Mouse (Mus musculus) inflammation-experienced regulatory T-cells, adult 6 months (primary cell): ENCODE results near the gene Kmt2d. TPM values are rescaled to one million over a fixed set of nuclear protein-coding genes. Genes with fewer than 3 reads are reported as not detected.
"Not testable (repeated sequence)": the region's sequence is repeated elsewhere in the genome, so short reads cannot be mapped to it uniquely, and the experiment has no call there.

Source experiments
- ATAC-seq: one replicate; pipeline ENCODE4 v1.8.0; 2017
- polyA plus RNA-seq, 3 experiments: library from polyadenylated mRNA; unstranded; fragments of 100-300 nt; shearing (Covaris generic); gene quantifications; one replicate each; pipeline ENCODE4 v1.2.1; 2017

Gene Kmt2d
- polyA plus RNA-seq = 10 to 100 TPM; 18.7 to 36.4 (median 30.7) TPM

DNA sequence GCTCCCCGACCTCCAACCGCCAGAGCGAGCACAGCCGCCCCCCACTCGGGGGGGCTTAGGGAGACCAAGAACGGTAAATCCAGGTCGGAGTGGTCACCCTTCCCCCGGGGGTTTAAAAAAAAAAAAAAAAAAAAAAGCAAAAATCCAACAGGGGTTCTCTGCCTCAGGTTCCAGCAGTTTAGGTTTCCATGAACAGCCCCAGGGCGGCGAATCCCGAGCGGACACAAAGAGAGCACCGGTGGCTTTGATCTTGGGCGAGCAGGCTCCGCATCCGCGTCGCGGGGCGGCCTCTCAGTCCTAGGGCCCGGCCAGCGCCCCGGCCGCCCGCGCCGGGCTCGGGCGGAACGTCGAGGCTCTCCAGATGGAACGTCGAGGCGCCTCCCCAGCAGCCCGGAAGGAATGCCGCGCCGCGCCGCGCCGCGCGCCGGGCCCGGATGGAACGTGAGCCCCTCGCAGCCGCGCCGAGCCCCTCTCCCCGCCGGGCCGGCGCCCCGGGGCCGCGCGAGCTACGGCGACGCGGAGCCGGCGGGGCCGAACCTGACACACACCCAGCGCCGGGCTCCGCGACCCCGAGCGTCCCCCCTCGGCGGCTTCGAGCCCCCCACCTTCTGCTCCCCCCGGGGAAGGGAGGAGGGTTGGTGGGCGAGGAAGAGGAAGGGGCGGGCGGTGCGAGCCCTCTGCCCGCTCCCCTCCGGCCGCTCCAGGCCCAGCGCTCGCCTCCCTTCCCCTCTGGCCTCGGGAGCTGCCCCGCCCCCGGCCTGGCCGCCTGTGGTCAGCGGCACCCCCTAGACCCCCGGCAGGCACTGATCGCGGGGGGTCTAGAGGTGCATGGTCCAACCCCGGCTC, at the start of gene Kmt2d:
Gene Kmt2d, minus strand, starts transcription at position 135 of the 846 bp plus-strand sequence.
- ATAC-seq = peak; percentile 10

DNA sequence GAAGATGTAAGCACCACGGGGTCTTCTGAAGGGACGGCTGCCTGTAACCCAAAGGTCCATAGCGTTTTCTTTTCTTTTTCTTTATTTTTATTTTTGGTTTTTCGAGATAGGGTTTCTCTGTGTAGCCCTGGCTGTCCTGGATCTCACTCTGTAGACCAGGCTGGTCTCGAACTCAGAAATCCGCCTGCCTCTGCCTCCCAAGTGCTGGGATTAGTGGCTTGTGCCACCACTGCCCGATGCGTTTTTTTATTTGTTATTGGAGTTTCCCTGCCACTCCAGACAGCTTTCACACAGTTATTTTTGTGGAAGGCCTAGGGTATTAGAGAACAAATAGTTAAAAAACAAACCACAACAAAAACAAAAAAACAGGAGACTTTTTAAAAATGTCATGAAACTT, 47.5 kb upstream of the Kmt2d start:
- ATAC-seq = not testable (repeated sequence)

DNA sequence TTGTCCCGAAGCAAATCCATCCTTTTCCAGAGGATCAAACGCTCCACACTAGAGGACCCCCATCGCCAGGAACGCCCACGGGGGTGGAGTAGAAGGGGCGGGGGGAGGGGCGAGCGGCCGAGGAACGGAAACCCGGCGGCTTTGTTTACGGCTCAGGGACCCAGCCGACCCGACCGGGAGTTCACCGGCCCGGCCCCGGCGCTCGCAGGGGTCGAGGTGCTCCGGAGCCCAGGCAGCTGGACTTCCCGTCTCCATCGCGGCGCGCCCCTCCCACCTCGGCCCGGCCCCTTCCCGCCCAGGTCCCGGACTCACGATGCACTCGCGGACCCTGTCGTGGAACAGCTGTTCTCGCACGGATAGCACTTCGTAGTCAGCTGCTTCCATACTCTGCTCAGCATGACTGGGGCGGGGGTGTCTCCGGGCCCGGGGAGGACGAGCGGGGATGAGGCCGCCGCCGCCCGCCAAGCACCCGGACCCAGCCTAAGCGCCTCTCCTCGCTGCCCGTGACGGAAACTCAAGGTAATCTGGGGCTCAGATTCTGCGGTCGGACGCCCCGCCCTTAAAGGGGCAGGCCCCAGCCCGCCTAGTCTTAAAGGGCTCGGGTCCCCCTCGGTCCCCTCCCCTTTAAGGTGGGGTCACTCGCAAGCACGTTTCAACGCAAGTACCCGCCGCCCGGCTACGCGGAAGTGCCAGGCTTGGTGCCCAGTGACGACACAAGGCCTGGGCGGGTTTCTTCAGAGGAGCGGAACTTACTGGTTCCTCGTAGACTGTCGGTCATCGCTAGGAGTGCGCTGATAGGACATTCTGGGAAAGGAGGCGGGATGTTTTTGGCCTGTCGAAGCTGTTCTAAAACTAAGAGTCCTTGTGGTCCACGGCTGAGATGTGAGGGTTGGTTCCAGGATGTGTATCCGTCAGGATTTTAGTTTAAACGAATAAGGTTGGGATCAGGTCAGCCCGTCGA, 46.8 kb upstream of the Kmt2d start, which contains the start of gene Lmbr1l:
Gene Lmbr1l, minus strand, starts transcription at position 694 of the 961 bp plus-strand sequence.
- ATAC-seq = peak; percentile 97

DNA sequence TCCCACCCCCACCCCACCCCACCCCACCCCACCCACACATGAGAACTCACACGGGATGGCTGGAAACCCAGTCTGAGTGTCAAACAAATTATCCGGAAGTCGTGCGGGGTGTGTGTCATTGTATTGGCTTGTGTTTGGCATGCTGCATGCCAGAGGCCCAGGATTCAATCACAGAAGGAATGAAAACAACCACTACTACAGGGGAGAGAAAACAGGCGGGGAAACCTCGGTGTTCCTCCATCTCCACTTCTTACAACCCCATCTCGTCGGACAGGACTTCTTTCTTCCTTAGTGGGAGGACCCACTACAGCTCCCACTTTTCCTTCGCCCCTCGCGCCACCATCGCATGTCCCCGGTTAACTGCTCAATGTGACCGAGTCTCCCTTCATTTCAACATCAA, 46.1 kb upstream of the Kmt2d start:
- no peak for ATAC-seq

DNA sequence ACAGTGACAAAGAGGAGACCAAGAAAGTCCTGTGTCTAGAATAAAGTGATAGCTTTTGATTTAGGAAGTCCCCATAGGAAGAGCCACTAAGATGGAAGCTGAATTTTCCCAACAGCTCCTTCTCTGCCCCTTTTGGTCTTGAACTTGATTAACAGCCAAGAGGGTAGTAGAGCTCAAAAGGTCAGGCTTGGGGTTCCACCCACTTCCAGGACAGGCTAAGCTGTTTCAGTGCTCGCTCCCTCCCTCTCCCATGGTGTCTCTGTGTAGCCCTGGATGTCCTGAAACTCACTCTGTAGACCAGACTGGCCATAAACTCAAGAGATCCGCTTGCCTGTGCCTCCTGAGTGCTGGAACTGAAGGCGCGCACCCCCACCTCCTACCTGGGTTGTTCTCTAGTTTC, 45.0 kb upstream of the Kmt2d start:
- ATAC-seq = no peak

DNA sequence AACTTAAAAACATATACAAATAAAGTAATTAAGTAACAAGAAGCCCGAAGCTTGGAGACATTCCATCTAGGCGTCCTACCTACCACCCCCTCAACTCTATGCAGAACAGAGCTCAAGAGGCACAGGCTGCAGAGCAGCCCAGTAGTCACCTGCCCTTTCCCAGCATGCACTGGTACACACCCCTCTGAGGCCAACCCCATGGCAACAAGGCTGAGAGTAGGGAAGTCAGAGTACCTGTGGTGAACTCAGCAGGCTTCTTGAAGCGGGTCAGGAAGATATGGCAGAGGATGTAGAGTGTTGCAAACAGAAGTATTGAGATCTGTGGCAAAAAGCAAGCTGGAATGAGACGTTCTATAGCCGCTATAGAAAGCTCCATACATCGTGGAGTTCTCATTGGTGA, 43.9 kb upstream of the Kmt2d start:
- ATAC-seq = no peak

DNA sequence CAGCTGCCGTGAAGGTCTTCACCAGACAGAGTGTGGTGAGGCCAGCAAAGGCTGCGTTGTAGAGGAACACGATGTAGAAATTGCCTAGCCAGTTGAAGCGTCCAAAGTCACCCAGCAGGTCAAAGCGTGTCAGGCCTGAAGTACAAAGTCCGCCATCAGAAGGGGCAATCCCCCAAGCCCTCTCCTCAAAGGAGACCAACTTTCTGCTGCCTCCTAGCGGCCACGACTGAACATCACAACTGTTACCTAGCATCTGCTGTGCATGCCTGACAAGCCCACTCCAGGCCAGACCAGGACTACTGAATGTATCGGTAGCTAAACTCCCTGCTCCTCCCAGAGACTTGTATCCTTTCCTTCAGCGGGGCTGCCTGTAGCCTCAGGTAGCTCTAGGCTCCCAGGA, 33.7 kb upstream of the Kmt2d start:
- ATAC-seq = no peak

DNA sequence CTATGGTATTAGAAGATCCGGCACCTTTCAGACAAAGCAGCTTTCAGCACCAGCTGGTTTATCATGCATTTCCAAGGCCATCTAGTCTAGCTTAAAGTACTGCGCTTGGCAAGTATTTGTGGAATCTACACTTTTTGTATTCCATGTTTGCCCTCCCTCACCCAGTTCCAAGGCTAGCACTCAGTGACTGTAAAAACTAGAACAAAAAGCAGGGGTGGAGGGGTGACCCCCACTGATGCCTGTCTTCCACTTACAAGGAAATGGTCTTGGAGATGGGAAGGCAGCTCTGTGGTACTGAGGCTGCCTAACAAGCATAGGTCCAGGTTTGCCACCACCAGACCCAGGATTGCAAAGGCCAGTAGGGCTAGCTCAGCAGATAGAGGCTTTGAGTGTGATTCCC, 31.6 kb upstream of the Kmt2d start:
- ATAC-seq = no peak

DNA sequence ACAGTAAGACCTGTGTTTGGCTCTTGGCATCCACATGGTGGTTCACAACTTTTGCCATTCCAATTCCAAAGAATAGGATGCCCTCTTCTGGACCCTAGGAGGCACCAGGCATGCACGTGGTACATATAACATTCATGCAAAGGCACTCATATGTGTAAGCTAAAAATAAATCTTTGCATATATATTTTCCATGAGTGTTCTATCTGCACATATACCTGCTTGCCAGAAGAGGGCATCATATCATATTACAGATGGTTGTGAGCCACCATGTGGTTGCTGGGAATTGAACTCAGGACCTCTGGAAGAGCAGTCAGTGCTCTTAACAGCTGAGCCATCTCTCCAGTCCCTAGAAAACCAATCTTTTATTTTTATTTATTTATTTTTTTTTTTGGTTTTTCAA, 30.5 kb upstream of the Kmt2d start:
- no peak for ATAC-seq

DNA sequence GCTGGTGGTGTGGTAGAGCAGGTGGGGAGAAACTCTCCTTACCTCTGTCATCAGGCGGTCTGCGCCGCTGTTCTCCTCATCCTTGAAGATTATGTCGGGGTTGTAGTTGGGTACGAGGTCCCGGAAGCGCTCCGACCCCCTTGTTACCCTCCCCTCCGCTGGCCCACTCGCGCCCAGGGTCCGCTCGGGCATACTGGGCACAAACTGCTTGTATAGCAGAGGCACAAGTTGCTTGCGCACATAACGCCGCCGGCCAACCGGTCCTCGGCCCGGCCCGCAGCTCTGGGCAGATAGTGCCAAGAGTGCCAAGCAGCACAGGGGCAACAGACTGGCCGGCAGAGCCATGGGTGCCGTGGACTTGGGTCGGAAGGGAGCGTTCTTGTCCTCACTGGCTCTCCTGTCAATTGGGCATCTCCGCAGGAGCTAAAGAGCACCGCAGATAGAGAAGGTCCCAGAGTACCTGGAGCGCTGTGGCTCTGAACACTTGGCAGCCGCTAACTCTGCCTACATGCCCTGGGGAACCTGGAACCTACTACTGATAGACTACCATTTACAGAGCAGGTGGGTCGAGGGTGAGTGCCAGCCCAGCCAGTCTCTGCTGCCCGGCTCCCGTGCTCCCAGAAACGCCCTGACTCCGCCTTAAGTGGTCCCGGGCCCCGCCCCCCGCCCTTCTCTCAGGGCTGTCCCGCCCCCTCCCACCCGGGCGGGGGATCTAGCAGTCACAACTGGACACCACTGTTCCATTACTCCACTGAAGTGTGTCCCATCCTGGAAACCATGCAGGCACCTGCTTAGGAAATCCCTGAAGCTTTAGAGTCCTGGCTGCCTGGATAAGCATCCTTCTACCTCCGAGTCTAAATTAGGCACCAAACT, 27.2 kb upstream of the Kmt2d start, which contains the start of gene Dhh:
Gene Dhh, minus strand, starts transcription at position 613 of the 873 bp plus-strand sequence.
- ATAC-seq = no peak

DNA sequence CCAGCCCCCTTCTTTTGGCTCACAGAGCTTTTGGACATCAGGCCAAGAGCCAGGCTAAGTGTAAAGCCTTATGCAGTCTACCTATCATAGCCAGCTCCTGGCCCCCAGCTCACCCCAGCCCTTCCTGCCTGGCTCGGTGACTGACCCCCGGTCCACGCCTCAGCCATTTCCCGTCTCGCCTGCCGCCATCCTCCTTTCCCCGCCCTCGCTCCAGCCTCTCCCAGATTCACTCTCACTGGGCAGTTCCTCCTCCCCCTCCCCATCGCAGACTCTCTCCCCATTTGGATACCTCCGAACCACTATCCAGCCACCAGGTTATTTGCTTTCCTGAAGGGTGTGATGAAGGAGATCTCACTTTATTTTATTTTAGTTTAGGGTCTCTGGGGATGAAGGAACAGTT, 26.5 kb upstream of the Kmt2d start:
- ATAC-seq = no peak

DNA sequence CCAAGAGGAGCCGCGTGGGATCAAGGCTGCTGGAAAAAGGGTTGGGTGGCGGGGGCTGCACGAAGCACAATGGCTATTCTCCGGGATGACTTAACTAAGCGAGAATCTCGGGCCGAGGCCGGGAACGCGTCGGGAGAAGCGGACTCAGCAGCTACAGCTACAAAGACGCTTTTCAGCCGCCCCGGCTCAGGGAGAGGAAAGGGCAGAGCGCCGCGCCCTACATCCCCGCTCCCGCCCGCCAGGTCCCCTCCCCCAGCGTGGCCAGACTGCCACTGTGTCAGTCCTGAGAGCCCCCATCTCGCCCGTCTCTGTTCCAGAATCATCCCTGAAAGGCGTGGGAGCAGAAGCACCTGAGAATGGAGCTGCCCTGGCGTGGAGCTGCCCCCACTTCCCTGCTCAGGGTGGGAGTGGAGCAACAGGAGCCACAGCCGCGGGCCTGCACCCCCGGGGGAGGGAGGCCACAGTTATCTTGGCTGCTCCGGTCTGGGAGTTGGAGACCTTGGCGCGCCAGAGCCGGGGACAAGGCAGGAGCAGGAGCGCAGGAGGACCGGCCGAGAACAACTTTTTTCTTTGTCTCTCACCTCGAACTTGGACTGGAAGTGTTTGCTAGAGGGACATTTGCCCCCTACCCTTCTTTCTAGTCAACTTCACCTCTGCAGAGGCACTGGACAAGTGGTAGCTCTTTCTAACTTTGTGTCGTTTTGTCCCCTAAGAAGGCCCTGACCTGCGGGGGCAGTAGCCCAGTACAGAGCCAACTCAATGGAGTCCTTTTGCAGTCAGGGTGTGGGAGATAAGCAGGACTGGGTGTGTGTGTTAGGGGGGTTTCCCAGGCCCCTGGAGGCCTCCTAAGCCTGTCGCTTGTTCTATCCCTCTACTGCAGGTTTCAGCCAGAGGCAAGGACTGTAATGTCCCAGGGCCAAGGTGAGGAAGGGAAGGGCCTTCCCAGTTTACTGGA, 24.9 kb upstream of the Kmt2d start:
- no peak for ATAC-seq

DNA sequence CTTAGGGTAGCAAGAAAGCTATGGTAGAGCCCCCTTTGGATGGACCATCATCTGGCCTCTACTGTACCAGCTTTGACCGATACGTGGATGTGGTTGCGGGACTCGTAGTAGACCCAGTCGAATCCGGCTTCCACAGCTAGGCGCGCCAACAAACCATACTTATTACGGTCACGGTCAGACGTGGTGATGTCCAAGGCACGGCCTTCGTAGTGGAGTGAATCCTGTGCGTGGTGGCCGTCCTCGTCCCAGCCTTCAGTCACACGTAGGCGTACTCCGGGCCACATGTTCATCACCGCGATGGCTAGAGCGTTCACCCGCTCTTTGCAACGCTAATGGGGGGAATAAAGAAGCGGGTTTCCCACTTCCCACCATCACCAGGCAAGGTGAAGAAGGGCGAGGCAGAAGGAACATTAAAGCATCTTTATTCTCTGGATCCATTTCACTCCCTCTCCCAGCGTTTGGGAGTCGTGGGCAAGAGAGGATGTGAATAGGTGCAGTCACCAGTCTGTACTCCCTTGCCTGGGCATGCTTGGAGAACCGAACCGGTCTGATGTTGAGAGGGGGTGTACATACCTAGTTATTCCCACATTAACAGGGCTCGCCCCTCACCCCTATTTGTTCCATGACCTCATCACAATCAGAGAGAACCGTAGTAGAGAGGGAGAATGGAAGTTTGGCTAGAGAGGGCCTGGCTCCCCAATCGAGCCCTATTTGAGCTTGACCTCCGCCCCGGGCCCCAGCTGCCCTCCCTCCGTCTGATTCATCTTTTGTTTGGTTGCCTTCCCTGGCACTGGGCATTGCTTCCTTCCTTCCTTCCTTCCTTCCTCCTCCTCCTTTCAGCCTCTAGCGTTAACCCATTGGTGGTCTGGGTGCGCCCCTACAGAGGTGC, 24.0 kb upstream of the Kmt2d start:
- no peak for ATAC-seq

DNA sequence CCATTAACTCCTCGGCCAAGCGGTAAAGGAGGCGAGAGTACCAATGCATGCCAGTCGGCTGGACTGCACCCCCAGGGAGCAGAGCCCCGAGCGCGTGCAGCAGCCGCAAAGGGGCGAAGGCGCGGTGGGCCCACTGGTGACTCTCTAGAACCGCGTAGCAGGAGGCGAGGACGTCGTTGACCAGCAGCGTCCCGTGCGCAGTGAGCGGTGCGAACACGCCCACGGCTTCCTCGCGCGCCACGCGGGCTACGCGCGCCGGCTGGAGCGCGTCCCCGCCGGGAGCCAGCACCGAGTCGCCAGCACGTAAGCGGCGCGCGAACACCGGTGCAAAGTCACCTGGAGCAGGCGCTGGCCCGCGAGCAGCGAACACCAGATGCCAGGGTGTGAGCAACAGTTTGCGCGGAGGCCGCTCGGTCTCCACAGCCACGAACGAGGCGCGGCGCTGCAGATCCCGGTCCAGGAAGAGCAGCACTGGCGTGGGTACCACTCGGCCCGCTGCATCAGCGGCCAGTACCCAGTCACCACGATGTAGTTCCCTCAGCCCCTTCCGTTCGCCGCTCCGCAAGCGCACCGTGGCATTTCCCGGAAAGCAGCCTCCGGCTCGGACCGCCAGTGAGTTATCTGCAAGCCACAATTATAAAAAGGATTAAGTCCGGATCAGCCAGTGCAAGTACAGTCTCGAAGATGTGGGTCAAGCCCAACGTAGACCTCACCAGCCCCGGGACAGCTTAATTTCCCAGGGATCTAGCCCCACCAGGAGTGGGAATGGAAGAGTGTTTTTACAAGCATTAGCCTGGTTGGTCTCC, 23.1 kb upstream of the Kmt2d start, which contains the start of gene Rhebl1:
Gene Rhebl1, minus strand, starts transcription at position 601 of the 806 bp plus-strand sequence.
- ATAC-seq = peak; percentile 24

DNA sequence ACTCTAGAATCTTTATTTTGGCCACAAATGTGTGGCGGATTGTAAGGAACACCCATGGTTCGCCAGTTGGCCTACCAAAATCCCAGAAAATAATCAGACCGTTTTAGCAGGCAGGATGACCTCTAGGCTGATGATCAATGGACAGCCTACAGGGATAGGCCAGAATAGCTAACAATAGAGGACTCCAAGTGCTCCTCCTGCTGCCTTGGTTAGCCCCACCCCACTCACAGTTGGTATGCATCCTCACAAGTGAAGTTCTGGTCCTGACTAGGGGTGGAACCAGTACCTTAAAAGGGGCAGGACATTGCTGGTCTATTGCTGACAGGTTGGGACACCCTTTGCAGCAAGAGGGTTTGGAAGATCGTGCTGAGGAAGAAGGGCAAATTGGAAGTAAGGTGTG, 22.0 kb upstream of the Kmt2d start:
- ATAC-seq = no peak

DNA sequence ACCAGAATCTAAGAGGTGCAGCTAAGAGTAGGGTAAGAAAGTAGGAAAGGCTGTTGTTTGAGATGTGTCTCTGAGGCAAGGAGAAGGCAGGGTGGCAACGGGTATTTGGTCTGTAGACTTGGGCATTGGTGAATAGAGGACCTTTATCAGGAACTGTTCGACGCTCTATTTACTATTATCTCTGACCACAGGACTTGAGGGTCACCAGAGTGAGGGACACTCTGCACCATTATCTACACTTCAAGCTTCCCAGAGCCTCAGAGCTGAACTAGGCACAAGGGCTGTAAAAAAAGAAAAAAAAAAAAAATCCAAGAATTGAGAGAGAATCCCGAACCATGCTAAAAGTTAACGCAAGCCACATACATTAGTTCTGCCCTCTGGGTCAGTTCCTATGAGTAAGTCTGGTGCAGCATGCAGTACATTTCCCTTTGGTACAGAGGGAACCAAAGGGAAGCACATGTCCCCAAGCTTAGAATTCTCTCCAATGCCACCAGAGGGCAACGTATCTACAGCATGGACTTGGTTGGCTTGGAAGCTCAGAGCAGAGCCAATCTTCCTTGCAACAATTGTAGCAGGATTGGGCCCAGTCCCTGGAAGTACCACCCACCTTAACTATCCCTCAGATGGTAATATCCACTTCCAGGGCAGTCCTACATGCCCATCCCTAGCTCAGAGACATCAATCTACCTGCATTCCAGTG, 21.1 kb upstream of the Kmt2d start:
- peak; percentile 79 for ATAC-seq

DNA sequence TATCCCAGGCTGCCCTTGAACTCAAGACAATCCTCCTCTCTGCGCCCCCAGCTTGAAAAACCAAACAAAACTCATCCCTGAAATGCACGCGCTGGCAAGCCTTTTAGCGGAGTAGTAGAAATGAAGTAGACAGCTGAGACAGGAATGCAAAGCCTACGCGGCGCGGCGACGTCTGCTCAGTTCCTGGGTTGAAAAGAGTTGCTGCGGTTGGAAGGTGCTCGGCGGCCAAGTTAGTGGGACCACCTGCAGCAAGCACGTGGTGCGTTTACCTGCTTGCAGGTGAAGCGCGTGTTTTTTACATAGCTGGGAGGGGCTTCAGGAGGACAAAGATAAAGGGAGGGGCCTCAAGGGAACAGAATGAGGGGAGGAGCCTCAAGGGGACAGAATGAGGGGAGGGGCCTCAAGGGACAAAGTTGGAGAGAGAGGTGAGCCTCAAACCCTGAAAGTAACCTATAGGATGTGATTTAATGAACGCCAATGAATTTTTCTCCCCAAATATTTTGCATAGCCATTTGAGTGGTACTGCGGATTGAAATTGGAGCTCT, 20.3 kb upstream of the Kmt2d start:
- ATAC-seq = no peak

DNA sequence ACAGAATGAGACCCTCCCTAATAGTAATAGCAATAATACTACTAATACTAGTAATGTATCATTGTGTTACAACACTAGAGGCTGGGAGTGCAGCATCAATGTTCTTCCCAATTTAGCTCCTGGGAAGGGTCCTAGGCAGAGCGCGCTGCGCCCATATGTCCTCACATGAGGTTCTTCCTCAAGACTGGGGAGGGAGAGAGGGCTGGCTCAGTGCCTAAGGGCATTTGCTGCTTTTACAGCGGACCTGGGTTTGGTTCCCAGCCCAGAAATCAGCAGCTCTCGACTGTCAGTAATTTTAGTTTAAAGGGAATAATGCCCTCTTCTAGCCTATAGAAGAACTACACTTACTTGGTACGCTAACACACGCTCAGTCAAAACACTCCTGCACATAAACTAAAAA, 16.5 kb upstream of the Kmt2d start:
- no peak for ATAC-seq
